Mouse (Mus musculus) testis, postnatal 14 days (tissue): ENCODE results near the gene Btbd35f25.
"Not testable (repeated sequence)": the region's sequence is repeated elsewhere in the genome, so short reads cannot be mapped to it uniquely, and the experiment has no call there.

ENCODE experiments used
- DNase-seq: peaks from one replicate; pipeline ENCODE4 v3.0.0; 2021; ENCODE audit warnings: low spot score

Gene Btbd35f25

GRCm38 (mm10) chrX:31717056-31717455 lies at the start of gene Btbd35f25:
TSS of gene Btbd35f25 (minus strand) at chrX:31717156.
- DNase-seq, result not testable (repeated sequence)

GRCm38 (mm10) chrX:31766255-31766654 lies 49.3 kb upstream of the Btbd35f25 start:
- no peak for DNase-seq

- DNase-seq, result no peak
These were observed 47.0 kb upstream of the Btbd35f25 start for GRCm38 (mm10) chrX:31764001-31764400.

GRCm38 (mm10) chrX:31745079-31745478 lies 28.1 kb upstream of the Btbd35f25 start:
- no peak for DNase-seq

GRCm38 (mm10) chrX:31736958-31737357 lies 20.0 kb upstream of the Btbd35f25 start:
- no peak for DNase-seq
